Mouse (Mus musculus): ENCODE data around the gene Fermt3.

Gene Fermt3

GRCm38 (mm10) chr19:7039088-7039720 is 19.9 kb upstream of the Fermt3 start:
- DNase-seq (ENCODE audit: low spot score), result no peak

- no peak for DNase-seq (ENCODE audit: low spot score)
Observed at GRCm38 (mm10) chr19:7034006-7034405, 14.7 kb upstream of the Fermt3 start.

GRCm38 (mm10) chr19:7029531-7029930 is 10.3 kb upstream of the Fermt3 start:
- no peak for DNase-seq (ENCODE audit: low spot score)

DNA sequence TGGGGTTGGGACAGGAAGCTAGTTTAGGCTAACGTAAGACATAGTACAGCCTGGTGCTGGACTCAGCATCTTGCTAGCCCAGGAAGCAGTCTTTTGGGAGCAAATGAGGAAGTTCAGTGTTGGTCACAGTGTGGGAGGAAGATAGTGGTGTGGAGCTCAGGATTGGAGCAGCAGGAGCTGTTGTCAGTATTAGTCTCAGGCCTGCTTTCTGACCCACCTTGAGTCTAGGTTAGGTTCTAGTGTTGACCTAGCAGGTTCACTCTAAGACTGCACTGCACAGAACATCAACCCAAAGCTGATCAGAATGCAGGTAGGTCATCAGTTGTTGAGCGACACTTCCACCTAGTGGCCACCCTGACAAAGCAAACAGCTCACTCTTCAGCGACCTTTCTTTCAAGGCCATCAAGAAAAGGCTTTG is 964 bp upstream of the Fermt3 start:
- peak; percentile 74 for DNase-seq (ENCODE audit: low spot score)

- no peak for DNase-seq (ENCODE audit: low spot score)
Observed at GRCm38 (mm10) chr19:7018546-7018945, 723 bp downstream of the Fermt3 start.

GRCm38 (mm10) chr19:7017541-7018457 is 1.5 kb downstream of the Fermt3 start:
- DNase-seq (ENCODE audit: low spot score), result no peak

- no peak for DNase-seq (ENCODE audit: low spot score)
Observed at GRCm38 (mm10) chr19:7014481-7015135, 4.7 kb downstream of the Fermt3 start.

GRCm38 (mm10) chr19:7013984-7014383 is 5.3 kb downstream of the Fermt3 start:
- no peak for DNase-seq (ENCODE audit: low spot score)

- DNase-seq (ENCODE audit: low spot score), result no peak
Observed at GRCm38 (mm10) chr19:7012426-7012825, 6.8 kb downstream of the Fermt3 start.

DNA sequence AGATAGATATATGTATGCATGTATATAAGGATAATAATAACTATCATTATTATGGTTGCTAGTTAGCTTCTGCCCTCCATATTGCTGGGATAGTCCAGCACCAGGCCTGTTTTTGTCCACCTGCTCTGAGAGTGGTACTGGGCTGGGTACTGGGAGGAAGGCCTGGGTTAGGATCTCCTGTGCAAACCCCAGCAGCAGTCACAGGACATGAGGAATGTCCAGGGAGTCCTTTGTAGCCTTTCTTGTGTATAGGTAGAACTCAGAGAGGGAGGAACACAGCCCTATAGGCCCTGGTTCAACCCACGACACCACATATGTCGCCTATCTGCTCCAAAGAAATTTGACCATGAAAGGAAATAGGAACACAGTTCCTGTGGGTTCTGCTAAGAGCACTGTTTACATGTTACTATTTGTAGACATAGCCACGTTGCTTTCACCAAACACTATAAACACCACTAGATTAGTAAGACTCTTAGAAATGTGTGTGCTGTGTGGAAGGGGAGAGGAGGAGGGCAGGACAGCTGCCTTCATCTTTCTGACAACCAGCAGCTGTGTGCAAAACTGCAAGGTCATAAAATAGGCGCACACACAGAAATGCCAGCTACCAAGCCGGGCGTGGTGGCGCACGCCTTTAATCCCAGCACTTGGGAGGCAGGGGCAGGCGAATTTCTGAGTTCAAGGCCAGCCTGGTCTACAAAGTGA is 12.2 kb downstream of the Fermt3 start:
- no peak for DNase-seq (ENCODE audit: low spot score)

GRCm38 (mm10) chr19:6999360-7000063 is 19.8 kb downstream of the Fermt3 start:
- no peak for DNase-seq (ENCODE audit: low spot score)

- DNase-seq (ENCODE audit: low spot score), result no peak
Observed at GRCm38 (mm10) chr19:6997721-6998290, 21.5 kb downstream of the Fermt3 start.

- peak; percentile 93 for DNase-seq (ENCODE audit: low spot score)
Observed at GRCm38 (mm10) chr19:6996006-6996405, 23.3 kb downstream of the Fermt3 start, which contains the start of the genes Nudt22 and Trpt1. Gene Nudt22 (minus strand): TSS chr19:6996117. Gene Trpt1 (plus strand): TSS chr19:6996131.

- DNase-seq (ENCODE audit: low spot score), result no peak
Observed at GRCm38 (mm10) chr19:6995255-6995991, 23.8 kb downstream of the Fermt3 start.

GRCm38 (mm10) chr19:6994489-6994888 is 24.8 kb downstream of the Fermt3 start:
- no peak for DNase-seq (ENCODE audit: low spot score)

DNA sequence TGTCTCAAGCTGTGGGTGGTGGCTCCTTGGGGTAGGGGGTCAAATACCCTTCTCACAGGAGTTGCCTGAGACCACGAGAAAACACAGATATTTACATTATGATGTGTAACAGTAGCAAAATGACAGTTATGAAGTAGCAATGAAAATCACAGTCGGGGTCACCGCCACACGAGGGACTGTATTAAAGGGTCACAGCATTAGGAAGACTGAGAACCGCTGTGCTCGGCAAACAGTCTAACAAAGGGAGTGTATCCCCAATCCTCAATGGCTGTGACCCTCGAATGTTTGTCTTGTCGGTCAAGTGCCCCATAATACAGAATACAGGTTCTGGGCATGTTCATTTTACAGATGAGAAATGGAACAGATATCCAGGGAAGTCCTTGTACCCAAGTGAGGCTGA is 25.3 kb downstream of the Fermt3 start:
- DNase-seq (ENCODE audit: low spot score), result no peak

- DNase-seq (ENCODE audit: low spot score), result no peak
Observed at GRCm38 (mm10) chr19:6993011-6993770, 26.1 kb downstream of the Fermt3 start.

GRCm38 (mm10) chr19:6992011-6992858 is 27.0 kb downstream of the Fermt3 start, which contains the start of gene Dnajc4:
Gene Dnajc4 (minus strand): TSS chr19:6992572.
- DNase-seq (ENCODE audit: low spot score), result peak; percentile 98

All from lung, postnatal 25 days (tissue).